Mouse (Mus musculus) ES-Bruce4 (cell line): Measurements from ENCODE around the gene Nccrp1. TPM values are rescaled to one million over a fixed set of nuclear protein-coding genes. Genes with fewer than 3 reads are reported as not detected.
"Not testable (repeated sequence)": the region's sequence is repeated elsewhere in the genome, so short reads cannot be mapped to it uniquely, and the experiment has no call there.

Experiments used
- H3K27ac ChIP-seq: 2 replicates; pipeline ENCODE4 v1.5.1; 2012; ENCODE audit warnings: low read length, inconsistent platforms; ENCODE audit not compliant: insufficient read depth
- H3K27me3 ChIP-seq: 2 replicates; pipeline ENCODE4 v1.6.1; 2012; ENCODE audit warnings: mild to moderate bottlenecking, low read length, inconsistent platforms; ENCODE audit not compliant: control insufficient read depth, poor library complexity, insufficient read depth, severe bottlenecking
- H3K36me3 ChIP-seq: 2 replicates; pipeline ENCODE4 v1.6.1; 2012; ENCODE audit warnings: inconsistent platforms, mild to moderate bottlenecking, low read length, moderate library complexity; ENCODE audit not compliant: control insufficient read depth, poor library complexity, insufficient read depth, severe bottlenecking
- H3K4me1 ChIP-seq: one replicate; pipeline ENCODE4 v1.8.1; 2011; ENCODE audit warnings: low read length; ENCODE audit not compliant: control insufficient read depth, insufficient read depth
- H3K4me3 ChIP-seq: 2 replicates; pipeline ENCODE4 v1.5.1; 2011; ENCODE audit warnings: low read depth, mild to moderate bottlenecking, low read length
- H3K9ac ChIP-seq: 2 replicates; pipeline ENCODE4 v1.6.1; 2012; ENCODE audit warnings: low read depth, mild to moderate bottlenecking, inconsistent platforms; ENCODE audit not compliant: poor library complexity, severe bottlenecking
- H3K9me3 ChIP-seq: replicated peaks from 2 replicates; pipeline ENCODE4 v1.6.1; 2012; ENCODE audit warnings: mild to moderate bottlenecking, low read length, inconsistent platforms; ENCODE audit not compliant: control insufficient read depth, poor library complexity, insufficient read depth, severe bottlenecking
- CTCF ChIP-seq: IDR thresholded peaks from one replicate; pipeline ENCODE4 v1.8.1; 2011; ENCODE audit warnings: low read depth, low read length
- EP300 ChIP-seq: IDR thresholded peaks from 2 replicates; pipeline ENCODE4 v1.6.1; 2011; ENCODE audit warnings: low read depth, low read length; ENCODE audit not compliant: insufficient read depth
- POLR2A ChIP-seq: IDR thresholded peaks from one replicate; pipeline ENCODE4 v1.8.1; 2011; ENCODE audit warnings: low read length; ENCODE audit not compliant: insufficient read depth
- polyA plus RNA-seq: library from polyadenylated mRNA; stranded (reverse); fragments of >200 nt; gene quantifications from 2 replicates; pipeline ENCODE4 v1.2.4, GENCODE M21; 2011; ENCODE audit warnings: low read depth; ENCODE audit not compliant: missing spikeins, insufficient read depth, insufficient read length

Gene Nccrp1
- polyA plus RNA-seq, 1 experiment = 6.4 TPM

DNA sequence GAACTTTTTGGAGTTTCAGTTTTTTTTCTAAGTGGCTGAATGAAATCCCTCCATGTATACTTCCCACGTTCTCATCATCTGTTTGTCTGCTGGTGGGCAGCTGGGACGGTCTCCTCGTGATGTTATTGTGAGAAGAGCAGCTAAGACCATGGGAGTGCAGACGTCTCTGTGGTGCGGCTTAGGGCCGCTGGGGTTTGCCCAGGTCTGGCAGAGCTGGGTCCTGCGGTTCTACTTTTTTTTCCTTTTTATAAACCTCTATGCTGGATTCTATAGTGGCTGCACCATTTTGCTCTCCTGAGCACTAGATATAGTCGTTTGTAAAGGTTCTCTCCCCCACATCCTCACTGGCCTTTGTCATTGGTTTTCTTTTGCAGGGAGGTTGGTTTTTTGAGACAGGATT lies 35.6 kb downstream of the Nccrp1 start:
- no peaks in the 10 kb centered on the region for H3K36me3 ChIP-seq
- no peak overlapping the region for H3K4me3 ChIP-seq
- TF ChIP-seq CTCF (no peak), EP300 (no peak)
- no peak overlapping the region for H3K9ac ChIP-seq
- H3K27me3 ChIP-seq = no peaks in the 10 kb centered on the region
- no peaks in the 10 kb centered on the region for H3K9me3 ChIP-seq
- no peak overlapping the region for H3K27ac ChIP-seq
- no peaks in the 10 kb centered on the region for H3K4me1 ChIP-seq

DNA sequence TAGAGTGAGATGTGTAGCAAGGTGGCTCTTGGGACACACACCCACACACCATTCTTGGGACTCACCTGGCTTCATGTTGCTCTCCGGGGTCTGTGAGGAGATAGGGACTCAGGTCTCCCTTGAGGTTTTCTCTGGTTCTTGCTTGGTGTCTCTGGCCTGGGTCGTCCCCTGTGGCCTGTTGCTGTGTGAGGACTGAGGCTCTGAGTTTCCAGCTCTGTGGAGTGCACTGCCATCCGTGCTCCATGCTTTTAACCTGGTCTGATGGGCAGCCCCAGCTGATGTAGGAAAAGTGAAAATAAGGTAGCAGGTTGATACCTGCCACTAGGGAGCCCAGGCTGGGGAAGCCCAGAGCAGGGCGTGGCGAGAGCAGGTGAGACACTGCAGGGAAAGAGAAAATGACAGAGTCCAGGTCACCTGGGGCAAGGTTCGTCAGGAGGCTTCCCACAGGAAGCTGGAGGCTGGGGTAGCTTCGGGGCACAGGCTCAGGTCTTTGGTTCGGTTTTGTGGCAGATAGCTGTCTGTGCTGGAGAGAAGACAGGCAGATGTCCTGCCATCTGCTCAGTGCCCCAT lies 36.6 kb downstream of the Nccrp1 start, which contains the start of gene Ifnl2:
Gene Ifnl2, minus strand, starts transcription at position 51 of the 570 bp plus-strand sequence.
- not testable (repeated sequence) for H3K4me3 ChIP-seq, H3K9ac ChIP-seq, H3K27me3 ChIP-seq, H3K9me3 ChIP-seq, H3K27ac ChIP-seq, H3K36me3 ChIP-seq, H3K4me1 ChIP-seq

DNA sequence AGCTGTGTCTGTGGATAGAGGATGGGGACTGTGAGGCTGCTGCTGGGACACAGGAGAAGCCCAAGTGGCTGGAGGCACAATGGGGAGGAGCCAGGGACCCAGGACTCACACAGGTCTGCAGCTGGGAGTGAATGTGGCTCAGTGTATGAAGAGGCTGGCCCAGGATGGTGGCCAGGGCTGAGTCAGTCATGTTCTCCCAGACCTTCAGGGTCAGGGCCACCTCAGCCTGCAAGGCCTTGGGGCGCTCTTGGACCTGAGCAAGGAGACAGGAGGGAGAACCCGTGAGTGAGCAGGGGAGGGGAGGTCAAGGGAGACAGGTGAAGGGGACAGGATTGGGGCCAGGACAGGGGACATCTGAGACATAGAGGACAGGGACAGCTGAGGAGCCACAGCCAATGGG lies 37.9 kb downstream of the Nccrp1 start:
- not testable (repeated sequence) for H3K4me3 ChIP-seq, H3K9ac ChIP-seq, H3K36me3 ChIP-seq, H3K27me3 ChIP-seq, H3K9me3 ChIP-seq, H3K27ac ChIP-seq, H3K4me1 ChIP-seq

DNA sequence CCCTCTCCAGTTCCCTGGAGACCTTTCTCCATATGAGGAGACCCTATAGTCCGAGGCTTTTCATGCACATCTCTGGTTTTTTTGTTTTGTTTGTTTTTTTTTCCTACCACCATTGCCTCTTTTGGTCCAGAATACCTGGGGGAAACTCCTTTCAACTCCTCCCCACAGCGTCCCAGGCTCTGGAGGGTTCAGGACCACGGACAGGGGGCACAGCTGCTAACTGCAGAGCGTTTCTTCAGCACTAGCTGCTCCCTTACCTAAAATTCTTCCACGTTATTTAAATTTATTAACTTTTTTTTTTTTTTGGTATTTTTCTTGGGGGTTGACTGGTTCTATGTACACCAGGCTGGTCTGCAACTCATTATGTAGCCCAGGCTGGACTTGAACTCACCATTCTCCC lies 41.5 kb downstream of the Nccrp1 start:
- H3K27ac ChIP-seq = no peak overlapping the region
- no peak overlapping the region for H3K4me3 ChIP-seq
- H3K4me1 ChIP-seq = no peaks in the 10 kb centered on the region
- no peaks in the 10 kb centered on the region for H3K27me3 ChIP-seq
- no peaks in the 10 kb centered on the region for H3K36me3 ChIP-seq
- H3K9ac ChIP-seq = no peak overlapping the region
- H3K9me3 ChIP-seq = peaks cover 4% of the 10 kb centered on the region; the same call in 1 of the 2 replicates
- no peak for TF ChIP-seq EP300

DNA sequence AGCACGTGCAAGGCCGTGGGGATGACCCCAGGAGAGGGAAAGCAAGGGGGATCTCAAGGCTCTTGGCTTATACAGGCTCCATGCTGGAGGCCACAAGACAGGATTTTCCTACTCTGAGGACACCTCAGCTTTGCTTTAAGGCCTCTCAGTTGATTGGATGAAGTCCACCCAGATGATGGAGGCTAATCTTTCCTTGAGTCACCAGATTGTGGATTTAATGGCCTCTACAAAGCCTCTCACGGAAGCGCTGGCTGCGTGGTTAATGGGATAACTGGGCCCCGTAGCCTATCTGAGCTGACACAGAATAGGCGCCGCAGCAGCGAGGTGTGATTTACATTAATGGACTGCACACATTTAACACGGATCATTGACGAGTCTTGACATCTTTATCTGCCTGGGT lies 51.6 kb downstream of the Nccrp1 start:
- TF ChIP-seq CTCF (no peak), POLR2A (no peak), EP300 (no peak)
- H3K4me1 ChIP-seq = no peaks in the 10 kb centered on the region
- H3K9me3 ChIP-seq = no peaks in the 10 kb centered on the region
- no peak overlapping the region for H3K9ac ChIP-seq
- H3K36me3 ChIP-seq = no peaks in the 10 kb centered on the region
- no peak overlapping the region for H3K4me3 ChIP-seq
- no peaks in the 10 kb centered on the region for H3K27me3 ChIP-seq
- H3K27ac ChIP-seq = no peak overlapping the region

Other genes starting within 250 kb of the Nccrp1 start
- 9.5 and 10.5 TPM in 2 replicates for gene Dll3, start 245.0 kb downstream of the Nccrp1 start, polyA plus RNA-seq
- gene Timm50, start 235.2 kb downstream of the Nccrp1 start, polyA plus RNA-seq = 70.5 and 76.4 TPM in 2 replicates
- gene Supt5, start 208.5 kb downstream of the Nccrp1 start, polyA plus RNA-seq = 98.4 and 101 TPM in 2 replicates
- 1,972 and 2,086 TPM in 2 replicates for gene Rps16, start 196.6 kb downstream of the Nccrp1 start, polyA plus RNA-seq
- gene Plekhg2, start 174.7 kb downstream of the Nccrp1 start, polyA plus RNA-seq = 85.5 and 90.1 TPM in 2 replicates
- gene Zfp36, start 167.0 kb downstream of the Nccrp1 start, polyA plus RNA-seq = 25.7 and 26.0 TPM in 2 replicates
- gene Med29, start 154.5 kb downstream of the Nccrp1 start, polyA plus RNA-seq = 16.6 and 18.1 TPM in 2 replicates
- 88.7 and 96.2 TPM in 2 replicates for gene Paf1, start 154.3 kb downstream of the Nccrp1 start, polyA plus RNA-seq
- gene Gmfg, start 109.8 kb downstream of the Nccrp1 start, polyA plus RNA-seq = 37.6 and 45.2 TPM in 2 replicates
- 14.6 and 21.9 TPM in 2 replicates for gene Lrfn1, start 95.3 kb downstream of the Nccrp1 start, polyA plus RNA-seq
- gene Ifnl2, start 36.8 kb downstream of the Nccrp1 start, polyA plus RNA-seq = not detected in 2 replicates
- gene Ifnl3, start 24.4 kb downstream of the Nccrp1 start, polyA plus RNA-seq = not detected in 2 replicates
- gene Sycn, start 6.4 kb downstream of the Nccrp1 start, polyA plus RNA-seq = not detected in 2 replicates
- 86.0 and 94.1 TPM in 2 replicates for gene Samd4b, start 50.9 kb upstream of the Nccrp1 start, polyA plus RNA-seq
- 64.4 and 75.1 TPM in 2 replicates for gene Pak4, start 50.9 kb upstream of the Nccrp1 start, polyA plus RNA-seq
- gene Acp7, start 84.1 kb upstream of the Nccrp1 start, polyA plus RNA-seq = 1.4 and 1.8 TPM in 2 replicates
- 5.2 and 9.6 TPM in 2 replicates for gene Fbxo27, start 145.6 kb upstream of the Nccrp1 start, polyA plus RNA-seq
- 6.7 and 7.0 TPM in 2 replicates for gene Fbxo17, start 169.6 kb upstream of the Nccrp1 start, polyA plus RNA-seq
- gene Mrps12, start 194.6 kb upstream of the Nccrp1 start, polyA plus RNA-seq = 53.5 and 60.9 TPM in 2 replicates
- 22.4 and 22.5 TPM in 2 replicates for gene Sars2, start 194.7 kb upstream of the Nccrp1 start, polyA plus RNA-seq
- gene Ccer2, start 208.9 kb upstream of the Nccrp1 start, polyA plus RNA-seq = not detected in 2 replicates
- gene Sirt2, start 219.5 kb upstream of the Nccrp1 start, polyA plus RNA-seq = 28.1 and 30.5 TPM in 2 replicates
- 23.8 and 27.9 TPM in 2 replicates for gene Nfkbib, start 220.3 kb upstream of the Nccrp1 start, polyA plus RNA-seq
- gene Rinl, start 241.7 kb upstream of the Nccrp1 start, polyA plus RNA-seq = 24.6 and 28.0 TPM in 2 replicates